Mouse (Mus musculus) C2C12 (cell line): ENCODE measurements around the gene Hcn2. TPM values are rescaled to one million over a fixed set of nuclear protein-coding genes. Genes with fewer than 3 reads are reported as not detected.
A peak's percentile ranks its signal among the peaks of the same experiment; 100 is the strongest.

Experiments
- H3K27me3 ChIP-seq: one replicate; pipeline ENCODE4 v1.6.1; 2011; ENCODE audit not compliant: control insufficient read depth, insufficient read depth, insufficient read length
- H3K36me3 ChIP-seq: one replicate; pipeline ENCODE4 v1.6.1; 2011; ENCODE audit not compliant: control insufficient read depth, insufficient read depth
- H3K4me3 ChIP-seq: one replicate; pipeline ENCODE4 v1.5.1; 2011; ENCODE audit warnings: mild to moderate bottlenecking, control low read depth; ENCODE audit not compliant: poor library complexity, insufficient read depth, severe bottlenecking
- H3K79me2 ChIP-seq: one replicate; pipeline ENCODE4 v1.6.1; 2011; ENCODE audit not compliant: control insufficient read depth, insufficient read depth
- H3K79me3 ChIP-seq: one replicate; pipeline ENCODE4 v1.6.1; 2011; ENCODE audit warnings: low read depth, control low read depth
- H3ac ChIP-seq: one replicate; pipeline ENCODE3; 2011; ENCODE audit warnings: low read depth; ENCODE audit not compliant: control insufficient read depth, insufficient read length
- CEBPB ChIP-seq: IDR thresholded peaks from one replicate; pipeline ENCODE4 v1.6.1; 2011; ENCODE audit warnings: low read depth, mild to moderate bottlenecking, control low read depth, moderate library complexity
- CTCF ChIP-seq: IDR thresholded peaks from one replicate; pipeline ENCODE4 v1.5.1; 2011; ENCODE audit not compliant: control insufficient read depth, insufficient read depth, insufficient read length
- FOSL1 ChIP-seq: IDR thresholded peaks from one replicate; pipeline ENCODE4 v1.8.0; 2011; ENCODE audit warnings: mild to moderate bottlenecking, low read length; ENCODE audit not compliant: poor library complexity, insufficient read depth, severe bottlenecking
- MAX ChIP-seq: IDR thresholded peaks from one replicate; pipeline ENCODE4 v1.6.1; 2011; ENCODE audit warnings: mild to moderate bottlenecking, control low read depth
- MYOD1 ChIP-seq: IDR thresholded peaks from one replicate; pipeline ENCODE4 v1.6.1; 2011; ENCODE audit warnings: low read depth; ENCODE audit not compliant: control insufficient read depth, insufficient read length
- MYOG ChIP-seq: IDR thresholded peaks from one replicate; pipeline ENCODE4 v1.6.1; 2011; ENCODE audit not compliant: control insufficient read depth, insufficient read length; ENCODE audit errors: extremely low read depth
- USF1 ChIP-seq: IDR thresholded peaks from one replicate; pipeline ENCODE4 v1.6.1; 2011; ENCODE audit warnings: low read depth, mild to moderate bottlenecking, control low read depth, moderate library complexity
- polyA plus RNA-seq: library from polyadenylated mRNA; unstranded; fragments of >200 nt; fragmentation: generic; extraction: Trizol; gene quantifications from one replicate; pipeline ENCODE4 v1.2.1, GENCODE M21; 2012; ENCODE audit warnings: missing spikeins

Hcn2 gene
- polyA plus RNA-seq, 1 experiment, result 0.34 TPM

GRCm38 (mm10) chr10:79693580-79694378, 22.7 kb upstream of the Hcn2 start:
- Histone ChIP-seq H3K36me3 (peaks cover 7% of the 10 kb centered on the region), H3K4me3 (no peak overlapping the region), H3K79me3 (no peaks in the 10 kb centered on the region), H3K79me2 (no peaks in the 10 kb centered on the region), H3K27me3 (no peaks in the 10 kb centered on the region), H3ac (no peak overlapping the region)
- TF ChIP-seq FOSL1 (no peak), USF1 (no peak), CEBPB (no peak), CTCF (no peak), MAX (no peak), MYOG (no peak), MYOD1 (no peak)

DNA sequence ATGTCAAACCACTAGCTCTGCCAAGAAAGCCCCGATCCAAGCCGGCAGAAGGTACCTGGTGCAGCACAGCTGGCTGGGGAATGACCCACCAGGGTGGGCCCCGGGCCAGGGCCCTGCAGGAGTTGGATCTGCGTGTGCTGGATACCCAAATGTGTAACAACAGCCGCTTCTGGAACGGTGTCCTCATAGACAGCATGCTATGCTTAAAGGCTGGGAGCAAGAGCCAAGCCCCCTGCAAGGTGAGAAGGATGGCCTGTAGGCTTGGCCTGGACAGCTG, 22.1 kb upstream of the Hcn2 start:
- H3ac ChIP-seq, result no peak overlapping the region
- no peak for TF ChIP-seq MYOG
- TF ChIP-seq MYOD1, result no peak
- no peak for TF ChIP-seq USF1
- no peak for TF ChIP-seq FOSL1
- TF ChIP-seq CEBPB, result no peak
- no peak for TF ChIP-seq MAX
- TF ChIP-seq CTCF, result no peak
- H3K36me3 ChIP-seq, result peaks cover 2% of the 10 kb centered on the region
- H3K79me2 ChIP-seq, result no peaks in the 10 kb centered on the region
- no peak overlapping the region for H3K4me3 ChIP-seq
- no peaks in the 10 kb centered on the region for H3K79me3 ChIP-seq
- no peaks in the 10 kb centered on the region for H3K27me3 ChIP-seq

DNA sequence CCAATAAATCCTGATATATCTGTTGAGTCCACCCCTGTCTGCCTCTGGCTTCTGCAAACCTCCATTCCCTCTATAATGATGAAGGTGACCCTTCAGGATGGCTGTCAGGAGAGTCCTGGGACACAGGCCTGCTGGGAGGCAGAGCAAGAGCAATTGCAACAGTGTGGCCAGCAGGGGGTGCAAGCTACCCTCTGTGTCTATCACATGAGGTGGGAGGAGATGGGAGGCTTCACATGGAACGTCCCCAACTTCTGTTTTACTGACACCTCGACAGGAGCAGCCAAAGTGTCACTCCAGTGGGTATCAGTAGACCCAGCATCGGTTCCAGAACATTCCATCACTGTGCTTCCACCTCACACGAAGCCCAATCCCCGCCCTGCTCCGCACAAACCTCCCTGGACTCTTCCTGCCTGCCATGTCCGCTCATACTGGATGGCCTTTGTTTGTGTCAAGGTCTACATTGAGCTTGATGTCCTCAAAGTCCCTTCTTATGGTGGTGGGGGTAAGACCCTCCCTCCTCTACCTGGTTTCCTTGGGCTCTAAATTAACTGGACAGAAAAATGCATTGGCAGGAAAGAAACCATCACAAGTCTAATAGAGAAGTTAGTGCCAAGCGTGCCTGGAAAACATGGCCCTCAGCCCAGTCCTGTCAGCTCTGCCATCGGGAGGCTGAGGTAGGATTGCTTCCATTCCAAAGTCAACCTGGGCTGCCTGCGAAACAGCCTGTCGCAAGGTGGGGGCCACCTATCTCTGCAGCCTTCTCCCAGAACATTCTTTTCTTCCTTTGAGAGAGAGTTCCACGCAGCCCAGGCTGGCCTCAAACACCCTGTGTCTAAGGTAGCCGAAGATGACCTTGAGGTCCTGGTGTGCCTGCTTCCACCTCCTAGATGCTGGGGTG, 21.0 kb upstream of the Hcn2 start:
- no peaks in the 10 kb centered on the region for H3K79me2 ChIP-seq
- TF ChIP-seq CTCF (peak; percentile 94), MYOG (no peak), MYOD1 (no peak), CEBPB (no peak), MAX (no peak)
- no peak overlapping the region for H3K4me3 ChIP-seq
- H3K36me3 ChIP-seq, result no peaks in the 10 kb centered on the region
- H3K79me3 ChIP-seq, result no peaks in the 10 kb centered on the region
- no peaks in the 10 kb centered on the region for H3K27me3 ChIP-seq
- H3ac ChIP-seq, result no peak overlapping the region

- H3K79me2 ChIP-seq, result no peaks in the 10 kb centered on the region
- TF ChIP-seq FOSL1, result no peak
- TF ChIP-seq CEBPB, result no peak
- TF ChIP-seq CTCF, result no peak
- no peak for TF ChIP-seq MYOD1
- H3K4me3 ChIP-seq, result no peak overlapping the region
Measured at GRCm38 (mm10) chr10:79696129-79696651, 20.2 kb upstream of the Hcn2 start.

DNA sequence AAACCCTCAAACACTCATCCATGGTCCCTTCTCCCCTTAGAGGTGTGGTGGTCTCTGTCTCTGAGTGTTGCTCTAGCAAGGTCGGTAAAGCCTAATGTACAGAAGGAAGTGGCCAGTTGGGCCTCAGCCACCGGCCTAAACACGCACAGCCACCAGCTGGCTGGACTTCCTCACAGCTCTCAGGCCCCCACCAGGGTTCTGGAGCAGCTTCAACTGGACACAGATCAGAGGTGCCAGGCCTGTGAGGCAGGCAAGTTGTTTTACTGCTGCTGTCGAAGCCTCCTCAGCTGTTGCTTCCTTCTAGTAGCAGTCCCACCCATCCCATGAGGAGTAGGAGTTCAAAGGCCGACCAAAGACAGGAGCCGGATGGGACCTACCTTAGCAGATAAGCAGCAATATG, 18.5 kb upstream of the Hcn2 start:
- TF ChIP-seq CEBPB (no peak), MYOG (no peak), MYOD1 (no peak), FOSL1 (no peak), CTCF (no peak), MAX (no peak), USF1 (no peak)
- Histone ChIP-seq H3K79me3 (no peaks in the 10 kb centered on the region), H3K36me3 (no peaks in the 10 kb centered on the region), H3K27me3 (no peaks in the 10 kb centered on the region), H3ac (no peak overlapping the region), H3K79me2 (no peaks in the 10 kb centered on the region), H3K4me3 (no peak overlapping the region)

More at GRCm38 (mm10) chr10:79696129-79696651, 20.2 kb upstream of the Hcn2 start:
- no peaks in the 10 kb centered on the region for H3K79me3 ChIP-seq
- no peaks in the 10 kb centered on the region for H3K36me3 ChIP-seq
- H3ac ChIP-seq, result no peak overlapping the region
- H3K27me3 ChIP-seq, result no peaks in the 10 kb centered on the region

- Histone ChIP-seq H3K79me3 (no peaks in the 10 kb centered on the region), H3ac (no peak overlapping the region), H3K36me3 (no peaks in the 10 kb centered on the region), H3K27me3 (no peaks in the 10 kb centered on the region), H3K4me3 (no peak overlapping the region), H3K79me2 (no peaks in the 10 kb centered on the region)
- no peak for TF ChIP-seq MYOD1
- TF ChIP-seq CEBPB, result no peak
- TF ChIP-seq MYOG, result no peak
- TF ChIP-seq USF1, result no peak
- TF ChIP-seq CTCF, result no peak
- no peak for TF ChIP-seq MAX
- TF ChIP-seq FOSL1, result no peak
Measured at GRCm38 (mm10) chr10:79698459-79698858, 18.0 kb upstream of the Hcn2 start.
